Mouse (Mus musculus): ENCODE measurements around the gene Itgal. TPM values are rescaled to one million over a fixed set of nuclear protein-coding genes. Genes with fewer than 3 reads are reported as not detected.
"Not testable (repeated sequence)": the region's sequence is repeated elsewhere in the genome, so short reads cannot be mapped to it uniquely, and the experiment has no call there.

Itgal gene
- polyA plus RNA-seq, 1 experiment from 2014 or later: 0.69 TPM

DNA sequence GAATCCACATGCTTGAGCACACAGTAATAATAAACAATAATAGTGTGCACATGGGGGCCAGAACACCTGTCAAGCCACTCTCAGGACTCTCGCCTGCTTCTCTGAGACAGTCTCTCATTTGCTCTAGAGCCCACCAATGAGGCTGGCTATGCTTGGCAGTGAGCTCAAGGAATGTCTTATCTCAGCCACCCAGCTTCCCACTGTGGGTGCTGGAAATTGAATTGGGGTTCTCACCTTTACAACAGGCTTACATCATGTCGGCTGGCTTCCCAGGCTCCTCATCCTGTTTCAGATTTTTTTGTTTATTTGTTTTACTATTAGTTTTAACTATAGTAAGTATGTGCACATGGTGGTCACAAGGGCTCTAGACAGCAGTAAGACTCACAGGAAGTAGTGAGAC, 75.2 kb downstream of the Itgal start:
- Histone ChIP-seq H3K27me3 (no peaks in the 10 kb centered on the region), H3K4me1 (peaks cover 4% of the 10 kb centered on the region; the same call in 1 of the 2 replicates), H3K4me3 (no peak overlapping the region), H3K27ac (no peak overlapping the region), H3K9me3 (no peaks in the 10 kb centered on the region), H3K36me3 (peaks cover 18% of the 10 kb centered on the region), H3K4me2 (replicated peaks) (no peak overlapping the region), H3K9ac (no peak overlapping the region)
- whole genome bisulfite sequencing: 81% methylated on average over 2 of the region's 2 CpGs
- no peak for ATAC-seq (ENCODE audit: low FRiP score, low read depth)

DNA sequence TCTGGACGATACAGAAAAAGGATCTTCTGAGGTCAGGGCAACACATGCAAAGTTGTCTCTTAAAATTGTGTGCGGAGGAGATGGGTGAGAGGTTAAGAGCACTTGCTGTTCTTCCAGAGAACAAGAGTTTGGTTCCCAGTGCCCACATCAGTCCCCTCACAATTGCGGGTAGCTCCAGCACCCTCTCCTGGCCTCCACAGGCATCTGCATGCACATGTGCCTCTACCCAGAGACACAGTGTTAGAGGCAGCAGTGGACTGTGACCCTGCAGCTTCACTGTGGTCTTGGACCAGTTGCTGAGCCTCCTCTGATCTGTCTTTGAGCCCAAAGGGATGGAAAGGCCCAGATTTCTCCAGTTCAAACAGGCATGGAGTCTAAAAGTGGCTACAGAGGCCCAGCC, 75.8 kb downstream of the Itgal start:
- H3K27ac ChIP-seq; H3K27me3 ChIP-seq; H3K4me2 ChIP-seq (replicated peaks); H3K9ac ChIP-seq; H3K9me3 ChIP-seq; ATAC-seq (ENCODE audit: low FRiP score, low read depth); H3K4me3 ChIP-seq; H3K4me1 ChIP-seq: not testable (repeated sequence)
- 73% methylated on average over 3 of the region's 3 CpGs for WGBS
- peaks cover 18% of the 10 kb centered on the region for H3K36me3 ChIP-seq

DNA sequence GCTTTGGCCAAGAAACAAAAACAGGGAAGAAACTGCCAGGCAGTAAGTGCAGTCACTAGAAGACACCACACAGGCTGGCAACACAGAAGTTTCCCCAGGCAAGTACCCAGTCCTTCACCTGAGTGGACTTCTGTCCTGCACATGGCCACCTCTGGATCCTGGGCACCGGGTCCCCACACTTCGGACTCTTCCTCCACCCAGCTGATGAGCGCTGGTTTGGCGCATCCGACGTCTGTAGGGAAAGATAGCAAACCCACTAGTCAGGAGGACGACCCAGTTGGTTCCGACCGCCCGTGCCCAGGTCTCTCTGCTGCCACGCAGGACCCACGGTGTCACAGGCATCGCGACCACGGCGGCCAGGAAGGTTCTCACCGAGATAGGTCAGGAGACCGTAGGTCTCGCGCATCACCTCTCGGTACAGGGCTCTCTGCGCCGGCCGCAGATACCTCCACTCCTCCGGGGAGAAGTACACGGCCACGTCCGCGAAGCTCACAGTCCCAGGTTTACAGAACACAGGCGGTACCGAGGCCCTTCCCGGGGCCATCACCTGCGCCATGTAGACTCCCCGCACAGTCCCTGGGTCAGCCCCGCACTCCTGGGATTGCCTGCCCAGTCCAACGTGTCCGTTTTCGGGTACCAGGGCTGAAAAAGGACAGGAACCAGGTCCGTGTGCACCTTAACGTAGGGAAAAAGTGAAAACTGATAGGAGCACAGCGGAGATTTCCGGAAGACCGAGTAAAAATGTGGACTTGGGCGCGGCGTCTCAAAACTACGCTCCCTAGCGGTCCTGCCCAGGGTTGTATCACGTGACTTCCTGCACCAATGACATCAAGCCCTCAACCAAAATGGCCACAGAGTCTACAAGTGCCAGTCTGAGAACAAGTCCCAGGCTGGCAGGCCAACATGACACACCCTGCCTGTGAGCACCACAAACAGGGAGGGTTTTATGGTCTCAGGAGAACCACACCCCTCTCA, 79.5 kb downstream of the Itgal start, which contains the start of gene Zfp747:
Zfp747 (minus strand) TSS at position 780 of the 975 bp plus-strand sequence.
- WGBS: 1% methylated on average over 49 of the region's 49 CpGs
- not testable (repeated sequence) for H3K27ac ChIP-seq

DNA sequence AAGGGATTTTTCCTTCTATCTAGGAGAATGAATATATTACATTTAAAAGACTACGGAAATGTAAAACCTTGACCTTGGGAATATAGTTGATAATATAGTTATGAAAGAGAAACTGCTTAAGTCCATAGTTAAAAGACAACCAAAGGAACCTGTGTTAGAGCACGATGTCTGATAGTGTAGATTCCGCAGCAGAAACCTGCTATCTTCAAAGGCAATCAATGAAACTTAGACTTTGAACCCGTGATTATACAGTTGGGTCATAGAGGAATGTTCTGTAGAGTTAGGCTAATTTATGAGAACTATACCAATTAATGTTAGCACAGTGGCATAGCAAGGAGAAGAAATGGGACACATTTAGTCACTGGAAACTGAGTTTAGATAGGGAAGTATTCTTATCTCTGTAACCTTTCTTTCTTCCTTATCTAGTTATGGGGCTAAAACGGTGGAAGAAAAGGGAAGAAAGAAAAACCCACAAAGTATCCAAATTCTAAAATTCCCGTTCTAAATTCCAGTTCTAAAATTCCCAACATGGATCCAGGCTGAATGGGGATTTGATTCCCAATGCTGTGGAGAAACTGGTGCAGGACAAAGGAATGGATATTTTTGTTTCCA, 82.4 kb downstream of the Itgal start:
- H3K36me3 ChIP-seq: peaks cover 14% of the 10 kb centered on the region
- no peak overlapping the region for H3K9ac ChIP-seq
- 74% methylated on average over 6 of the region's 6 CpGs for WGBS
- 0 out of 2 replicates have a peak, but pooled peaks cover 7% of the 10 kb centered on the region for H3K9me3 ChIP-seq
- H3K4me3 ChIP-seq: no peak overlapping the region
- H3K27me3 ChIP-seq: no peaks in the 10 kb centered on the region
- no peak overlapping the region for H3K4me2 ChIP-seq (replicated peaks)
- H3K27ac ChIP-seq: no peak overlapping the region
- ATAC-seq (ENCODE audit: low FRiP score, low read depth): no peak
- H3K4me1 ChIP-seq: peaks cover 4% of the 10 kb centered on the region; the same call in 1 of the 2 replicates

More for the DNA sequence above, 79.5 kb downstream of the Itgal start, which contains the start of gene Zfp747:
- Histone ChIP-seq H3K4me2 (replicated peaks) (peak within 1 kb of the TSS; percentile 77), H3K36me3 (peaks cover 18% of the 10 kb centered on the region), H3K9ac (peak within 1 kb of the TSS; percentile 83), H3K4me3 (peak within 1 kb of the TSS; percentile 73)
- H3K27me3 ChIP-seq, H3K9me3 ChIP-seq, H3K4me1 ChIP-seq: not testable (repeated sequence)
- ATAC-seq (ENCODE audit: low FRiP score, low read depth): peak; percentile 95

Other genes with a start within 250 kb of the Itgal start
- not detected in 2 replicates for gene Zg16, start 208.9 kb upstream of the Itgal start, polyA plus RNA-seq (2015; fragmentation: Nextera tagmentation; extraction: Ambion mirVana)
- gene AI467606, start 204.9 kb upstream of the Itgal start, polyA plus RNA-seq (2015; fragmentation: Nextera tagmentation; extraction: Ambion mirVana): 2.6 and 2.7 TPM in 2 replicates
- gene Qprt, start 174.0 kb upstream of the Itgal start, polyA plus RNA-seq (2015; fragmentation: Nextera tagmentation; extraction: Ambion mirVana): 3.1 and 3.4 TPM in 2 replicates
- 0.25 and 0.34 TPM in 2 replicates for gene Spn, start 158.4 kb upstream of the Itgal start, polyA plus RNA-seq (2015; fragmentation: Nextera tagmentation; extraction: Ambion mirVana)
- 72.2 and 72.4 TPM in 2 replicates for gene Cd2bp2, start 100.2 kb upstream of the Itgal start, polyA plus RNA-seq (2015; fragmentation: Nextera tagmentation; extraction: Ambion mirVana)
- 31.7 and 34.8 TPM in 2 replicates for gene Tbc1d10b, start 87.8 kb upstream of the Itgal start, polyA plus RNA-seq (2015; fragmentation: Nextera tagmentation; extraction: Ambion mirVana)
- gene Mylpf, start 87.4 kb upstream of the Itgal start, polyA plus RNA-seq (2015; fragmentation: Nextera tagmentation; extraction: Ambion mirVana): 350 and 353 TPM in 2 replicates
- 51.8 and 52.1 TPM in 2 replicates for gene Zfp553, start 63.2 kb upstream of the Itgal start, polyA plus RNA-seq (2015; fragmentation: Nextera tagmentation; extraction: Ambion mirVana)
- 23.5 and 27.9 TPM in 2 replicates for gene Sept1, start 63.1 kb upstream of the Itgal start, polyA plus RNA-seq (2015; fragmentation: Nextera tagmentation; extraction: Ambion mirVana)
- gene Zfp771, start 52.0 kb upstream of the Itgal start, polyA plus RNA-seq (2015; fragmentation: Nextera tagmentation; extraction: Ambion mirVana): 75.1 and 82.7 TPM in 2 replicates
- 172 and 176 TPM in 2 replicates for gene Dctpp1, start 35.6 kb upstream of the Itgal start, polyA plus RNA-seq (2015; fragmentation: Nextera tagmentation; extraction: Ambion mirVana)
- 69.4 and 72.8 TPM in 2 replicates for gene Sephs2, start 22.2 kb upstream of the Itgal start, polyA plus RNA-seq (2015; fragmentation: Nextera tagmentation; extraction: Ambion mirVana)
- 19.8 and 20.6 TPM in 2 replicates for gene Zfp768, start 49.3 kb downstream of the Itgal start, polyA plus RNA-seq (2015; fragmentation: Nextera tagmentation; extraction: Ambion mirVana)
- 8.7 and 9.2 TPM in 2 replicates for gene Zfp747, start 79.8 kb downstream of the Itgal start, polyA plus RNA-seq (2015; fragmentation: Nextera tagmentation; extraction: Ambion mirVana)
- gene 9130019O22Rik, start 90.9 kb downstream of the Itgal start, polyA plus RNA-seq (2015; fragmentation: Nextera tagmentation; extraction: Ambion mirVana): 5.9 and 6.8 TPM in 2 replicates
- gene E430018J23Rik, start 97.4 kb downstream of the Itgal start, polyA plus RNA-seq (2015; fragmentation: Nextera tagmentation; extraction: Ambion mirVana): 7.6 and 7.9 TPM in 2 replicates
- 8.1 and 8.4 TPM in 2 replicates for gene Zfp764, start 110.6 kb downstream of the Itgal start, polyA plus RNA-seq (2015; fragmentation: Nextera tagmentation; extraction: Ambion mirVana)
- gene Zfp688, start 125.8 kb downstream of the Itgal start, polyA plus RNA-seq (2015; fragmentation: Nextera tagmentation; extraction: Ambion mirVana): 27.4 and 28.8 TPM in 2 replicates
- gene Zfp689, start 152.9 kb downstream of the Itgal start, polyA plus RNA-seq (2015; fragmentation: Nextera tagmentation; extraction: Ambion mirVana): 12.2 and 13.9 TPM in 2 replicates
- 37.6 and 42.3 TPM in 2 replicates for gene Prr14, start 163.4 kb downstream of the Itgal start, polyA plus RNA-seq (2015; fragmentation: Nextera tagmentation; extraction: Ambion mirVana)
- gene Fbrs, start 182.9 kb downstream of the Itgal start, polyA plus RNA-seq (2015; fragmentation: Nextera tagmentation; extraction: Ambion mirVana): 15.0 and 15.3 TPM in 2 replicates
- gene Srcap, start 215.7 kb downstream of the Itgal start, polyA plus RNA-seq (2015; fragmentation: Nextera tagmentation; extraction: Ambion mirVana): 48.3 and 49.7 TPM in 2 replicates
- gene Gm42715, start 223.3 kb downstream of the Itgal start, polyA plus RNA-seq (2015; fragmentation: Nextera tagmentation; extraction: Ambion mirVana): 18.3 and 18.9 TPM in 2 replicates